ENCODE assay signal across 18 mouse cellular contexts in the genomic region with DNA sequence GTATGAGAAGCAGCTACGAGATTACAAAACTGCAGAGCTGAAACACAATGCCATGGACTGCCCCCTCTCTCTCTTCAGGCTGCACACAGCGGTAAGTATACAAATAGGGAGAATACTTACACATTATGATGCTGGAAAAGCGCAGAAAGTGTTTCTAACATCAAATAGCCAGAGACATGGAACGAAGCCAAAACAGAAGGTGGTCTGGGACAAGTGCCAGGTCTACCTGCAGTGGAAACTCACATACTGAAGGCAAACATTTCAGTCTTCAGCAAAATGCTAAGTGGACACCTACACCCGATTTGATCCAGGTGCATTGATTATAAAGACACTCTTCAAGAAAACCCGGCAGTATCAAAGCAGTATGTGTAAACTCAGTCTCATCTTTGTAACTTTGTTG.
A peak's percentile ranks its signal among the peaks of the same experiment; 100 is the strongest.
DNase-seq lines count a peak whose midpoint lies in the region; ATAC-seq and TF ChIP-seq lines count a peak whose summit lies in the region.
"Had no signal": no experiment of that assay in that cellular context is flagged by ENCODE, and none has a peak within 500 bp of the region (broad histone marks: within the 10 kb centered on the region; RNA-seq: fewer than 3 reads in every experiment).

No protein-coding gene starts in this region.

- 49% methylated on average over 6 of the region's 6 CpGs for WGBS in limb, embryonic 14.5 days
- 93% methylated on average over 6 of the region's 6 CpGs for WGBS in limb, embryonic 10.5 days

- no peak overlapping the region for H3K4me2 ChIP-seq in limb, embryonic 14.5 days (replicated peaks; ENCODE audit: low read depth, low read length, severe bottlenecking)
- H3K4me2 ChIP-seq: intestine, embryonic 15.5 days; midbrain, embryonic 15.5 days had no signal

- DNase-seq in cerebellum, adult 18-20 months: peak; percentile 46 to 51
- no peak for DNase-seq in cerebellum, adult 9-11 months
- peak; percentile 41 for DNase-seq in limb, embryonic 14.5 days (ENCODE audit: low spot score)
- no peak for DNase-seq in limb, embryonic 10.5 days (ENCODE audit: low spot score)
- peak; percentile 64 for DNase-seq in kidney, postnatal 14 days
- DNase-seq in lung, postnatal 25 days (ENCODE audit: low spot score): peak; percentile 32
- DNase-seq in thymus, postnatal 4 days: no peak
- no peak for DNase-seq in layer of hippocampus, postnatal 10 days (ENCODE audit: low spot score in 2 of 2)
- DNase-seq: embryo, embryonic 11 days; forebrain, postnatal 0 days; gastrocnemius, postnatal 10 days; heart, postnatal 36 days; spleen, adult 18-20 months had no signal

- no peak for TF ChIP-seq POLR2A in limb, embryonic 14.5 days (IDR thresholded peaks at IDR 0.05; ENCODE audit: borderline replicate concordance, extremely low read depth, insufficient read depth, insufficient read length)

- peaks cover 3% of the 10 kb centered on the region; the same call in 1 of the 2 replicates for H3K4me1 ChIP-seq in limb, embryonic 14.5 days (ENCODE audit: control insufficient read depth, insufficient read depth, low read length)
- H3K4me1 ChIP-seq in limb, embryonic 10.5 days: no peaks in the 10 kb centered on the region
- H3K4me1 ChIP-seq: intestine, embryonic 15.5 days had no signal

- H3K4me3 ChIP-seq in limb, embryonic 14.5 days (replicated peaks; ENCODE audit: low read length): no peak overlapping the region
- H3K4me3 ChIP-seq in limb, embryonic 10.5 days: no peak overlapping the region
- H3K4me3 ChIP-seq: erythroblast, embryonic 14.5 days; heart, embryonic 10.5 days; intestine, embryonic 15.5 days; midbrain, embryonic 15.5 days had no signal

- no peaks in the 10 kb centered on the region for H3K27me3 ChIP-seq in limb, embryonic 14.5 days (ENCODE audit: control insufficient read depth, insufficient read depth, low read length)
- H3K27me3 ChIP-seq in limb, embryonic 10.5 days (ENCODE audit: low read depth, poor library complexity, severe bottlenecking): no peaks in the 10 kb centered on the region
- H3K27me3 ChIP-seq: intestine, embryonic 15.5 days; midbrain, embryonic 15.5 days; Patski had no signal

- H3K9ac ChIP-seq in limb, embryonic 14.5 days (ENCODE audit: low read depth, low read length, severe bottlenecking): no peak overlapping the region
- H3K9ac ChIP-seq: forebrain, postnatal 0 days; intestine, embryonic 15.5 days; midbrain, embryonic 15.5 days had no signal

- H3K9me3 ChIP-seq in limb, embryonic 14.5 days (ENCODE audit: control insufficient read depth, low read length): no peaks in the 10 kb centered on the region
- no peaks in the 10 kb centered on the region for H3K9me3 ChIP-seq in limb, embryonic 10.5 days (replicated peaks)
- H3K9me3 ChIP-seq: heart, embryonic 10.5 days; intestine, embryonic 15.5 days; midbrain, embryonic 15.5 days had no signal

- no peak overlapping the region for H3K27ac ChIP-seq in limb, embryonic 14.5 days (replicated peaks; ENCODE audit: low read depth, low read length)
- H3K27ac ChIP-seq in limb, embryonic 10.5 days: no peak overlapping the region
- H3K27ac ChIP-seq: heart, embryonic 10.5 days; intestine, embryonic 15.5 days; midbrain, embryonic 15.5 days had no signal

- no peaks in the 10 kb centered on the region for H3K36me3 ChIP-seq in limb, embryonic 14.5 days (ENCODE audit: control insufficient read depth, insufficient read depth, low read length)
- no peaks in the 10 kb centered on the region for H3K36me3 ChIP-seq in limb, embryonic 10.5 days
- H3K36me3 ChIP-seq: heart, embryonic 10.5 days; intestine, embryonic 15.5 days; midbrain, embryonic 15.5 days had no signal

- no peak for ATAC-seq in limb, embryonic 14.5 days (ENCODE audit: low FRiP score, low read depth)
- ATAC-seq: forebrain, postnatal 0 days; intestine, embryonic 15.5 days; midbrain, embryonic 15.5 days; Patski had no signal

Comparison
In these comparisons a context has a peak if more than half of its experiments do, and no peak if none do; other contexts are left out.
1. DNase-seq: peak in cerebellum, adult 18-20 months (2 of 2), limb, embryonic 14.5 days (single experiment), kidney, postnatal 14 days (single experiment) and lung, postnatal 25 days (single experiment); none in cerebellum, adult 9-11 months (single experiment), limb, embryonic 10.5 days (single experiment), thymus, postnatal 4 days (single experiment) and layer of hippocampus, postnatal 10 days (0 of 2).